Mouse (Mus musculus): ENCODE results near the gene Noc4l. TPM values are rescaled to one million over a fixed set of nuclear protein-coding genes. Genes with fewer than 3 reads are reported as not detected.

The Noc4l gene
- total and polyA plus RNA-seq, 2 experiments from 2014 or later: 36.9 to 47.2 TPM

GRCm38 (mm10) chr5:110659682-110660081 is 6.5 kb upstream of the Noc4l start:
- TF ChIP-seq CTCF (IDR thresholded peaks at IDR 0.05; ENCODE audit: low read depth): no peak
- no peaks in the 10 kb centered on the region for H3K9me3 ChIP-seq (ENCODE audit: low read length)
- peaks cover 72% of the 10 kb centered on the region for H3K36me3 ChIP-seq (ENCODE audit: insufficient read depth)
- H3K4me1 ChIP-seq (ENCODE audit: insufficient read depth): no peaks in the 10 kb centered on the region
- ATAC-seq (no peak), DNase-seq (no peak)
- no peak overlapping the region for H3K27ac ChIP-seq (ENCODE audit: low read depth, low read length)
- H3K9ac ChIP-seq: no peak overlapping the region
- no peaks in the 10 kb centered on the region for H3K27me3 ChIP-seq (ENCODE audit: insufficient read depth, low read length)
- no peak overlapping the region for H3K4me2 ChIP-seq (ENCODE audit: low read depth)
- no peak overlapping the region for H3K4me3 ChIP-seq (ENCODE audit: low read depth, low read length)

GRCm38 (mm10) chr5:110653686-110654085 is 469 bp upstream of the Noc4l start:
- peaks cover 5% of the 10 kb centered on the region; the same call in 1 of the 2 replicates for H3K4me1 ChIP-seq (ENCODE audit: insufficient read depth)
- H3K4me2 ChIP-seq (ENCODE audit: low read depth): peak overlapping the region; percentile 96
- ATAC-seq (peak; percentile 63), DNase-seq (no peak)
- WGBS: 2% methylated on average over 36 of the region's 37 CpGs
- peak overlapping the region; percentile 77 for H3K9ac ChIP-seq
- peak overlapping the region; percentile 92 for H3K4me3 ChIP-seq (ENCODE audit: low read depth, low read length)
- H3K9me3 ChIP-seq (ENCODE audit: low read length): no peaks in the 10 kb centered on the region
- peak overlapping the region; percentile 57; the same call in 1 of the 2 replicates for H3K27ac ChIP-seq (ENCODE audit: low read depth, low read length)
- peaks cover 68% of the 10 kb centered on the region for H3K36me3 ChIP-seq (ENCODE audit: insufficient read depth)
- no peaks in the 10 kb centered on the region for H3K27me3 ChIP-seq (ENCODE audit: insufficient read depth, low read length)
- TF ChIP-seq CTCF (IDR thresholded peaks at IDR 0.05; ENCODE audit: low read depth): no peak

- Histone ChIP-seq H3K27me3 (ENCODE audit: insufficient read depth, low read length) (no peaks in the 10 kb centered on the region), H3K27ac (ENCODE audit: low read depth, low read length) (no peak overlapping the region), H3K9ac (no peak overlapping the region), H3K36me3 (ENCODE audit: insufficient read depth) (peaks cover 48% of the 10 kb centered on the region), H3K4me1 (ENCODE audit: insufficient read depth) (no peaks in the 10 kb centered on the region), H3K9me3 (ENCODE audit: low read length) (no peaks in the 10 kb centered on the region), H3K4me3 (ENCODE audit: low read depth, low read length) (no peak overlapping the region), H3K4me2 (ENCODE audit: low read depth) (no peak overlapping the region)
- DNase-seq (no peak), ATAC-seq (no peak)
- no peak for TF ChIP-seq CTCF (IDR thresholded peaks at IDR 0.05; ENCODE audit: low read depth)
Measured at GRCm38 (mm10) chr5:110646377-110646776, 6.8 kb downstream of the Noc4l start.

GRCm38 (mm10) chr5:110639459-110639858 is 13.8 kb downstream of the Noc4l start:
- DNase-seq (peak; percentile 84), ATAC-seq (peak; percentile 59)
- Histone ChIP-seq H3K4me2 (ENCODE audit: low read depth) (0 out of 2 replicates have a peak overlapping the region, but pooled peaks have one; percentile 17), H3K9me3 (ENCODE audit: low read length) (no peaks in the 10 kb centered on the region), H3K36me3 (ENCODE audit: insufficient read depth) (no peaks in the 10 kb centered on the region), H3K4me1 (ENCODE audit: insufficient read depth) (no peaks in the 10 kb centered on the region), H3K4me3 (ENCODE audit: low read depth, low read length) (no peak overlapping the region), H3K27ac (ENCODE audit: low read depth, low read length) (no peak overlapping the region), H3K9ac (no peak overlapping the region), H3K27me3 (ENCODE audit: insufficient read depth, low read length) (no peaks in the 10 kb centered on the region)
- WGBS: 28% methylated on average over 12 of the region's 12 CpGs
- peak; percentile 87 for TF ChIP-seq CTCF (IDR thresholded peaks at IDR 0.05; ENCODE audit: low read depth)

GRCm38 (mm10) chr5:110638306-110639074 is 14.7 kb downstream of the Noc4l start:
- ATAC-seq: 0 out of 2 replicates have a peak, but pooled peaks have one; percentile 32
- no peaks in the 10 kb centered on the region for H3K36me3 ChIP-seq (ENCODE audit: insufficient read depth)
- no peak overlapping the region for H3K27ac ChIP-seq (ENCODE audit: low read depth, low read length)
- TF ChIP-seq CTCF (IDR thresholded peaks at IDR 0.05; ENCODE audit: low read depth): no peak
- H3K27me3 ChIP-seq (ENCODE audit: insufficient read depth, low read length): no peaks in the 10 kb centered on the region
- DNase-seq: no peak
- no peak overlapping the region for H3K4me2 ChIP-seq (ENCODE audit: low read depth)
- H3K9me3 ChIP-seq (ENCODE audit: low read length): no peaks in the 10 kb centered on the region
- H3K9ac ChIP-seq: no peak overlapping the region
- 75% methylated on average over 7 of the region's 7 CpGs for WGBS
- no peaks in the 10 kb centered on the region for H3K4me1 ChIP-seq (ENCODE audit: insufficient read depth)
- no peak overlapping the region for H3K4me3 ChIP-seq (ENCODE audit: low read depth, low read length)

- no peaks in the 10 kb centered on the region for H3K27me3 ChIP-seq (ENCODE audit: insufficient read depth, low read length)
- DNase-seq (peak; percentile 70), ATAC-seq (peak; percentile 65)
- WGBS: 42% methylated on average over 6 of the region's 6 CpGs
- H3K27ac ChIP-seq (ENCODE audit: low read depth, low read length): no peak overlapping the region
- H3K36me3 ChIP-seq (ENCODE audit: insufficient read depth): no peaks in the 10 kb centered on the region
- no peak overlapping the region for H3K9ac ChIP-seq
- H3K9me3 ChIP-seq (ENCODE audit: low read length): no peaks in the 10 kb centered on the region
- H3K4me3 ChIP-seq (ENCODE audit: low read depth, low read length): no peak overlapping the region
- TF ChIP-seq CTCF (IDR thresholded peaks at IDR 0.05; ENCODE audit: low read depth): peak; percentile 80
- H3K4me1 ChIP-seq (ENCODE audit: insufficient read depth): no peaks in the 10 kb centered on the region
- no peak overlapping the region for H3K4me2 ChIP-seq (ENCODE audit: low read depth)
Measured at GRCm38 (mm10) chr5:110635951-110636707, 17.1 kb downstream of the Noc4l start.

Measured in forebrain, postnatal 0 days (tissue).